Mouse (Mus musculus) bone marrow, adult 2 months (tissue): ENCODE measurements around the gene Capn15.

ENCODE experiments used
- CTCF ChIP-seq: fragments of 200-500 bp; IDR thresholded peaks from 2 replicates; pipeline ENCODE4 v1.5.1; 2011; ENCODE audit warnings: low read length, control low read depth; ENCODE audit not compliant: control insufficient read depth, insufficient read depth
- POLR2A ChIP-seq: fragments of 200-500 bp; IDR thresholded peaks from 2 replicates; pipeline ENCODE4 v1.6.1; 2011; ENCODE audit warnings: low read depth, mild to moderate bottlenecking, control low read depth, low read length, borderline replicate concordance; ENCODE audit not compliant: control insufficient read depth

DNA sequence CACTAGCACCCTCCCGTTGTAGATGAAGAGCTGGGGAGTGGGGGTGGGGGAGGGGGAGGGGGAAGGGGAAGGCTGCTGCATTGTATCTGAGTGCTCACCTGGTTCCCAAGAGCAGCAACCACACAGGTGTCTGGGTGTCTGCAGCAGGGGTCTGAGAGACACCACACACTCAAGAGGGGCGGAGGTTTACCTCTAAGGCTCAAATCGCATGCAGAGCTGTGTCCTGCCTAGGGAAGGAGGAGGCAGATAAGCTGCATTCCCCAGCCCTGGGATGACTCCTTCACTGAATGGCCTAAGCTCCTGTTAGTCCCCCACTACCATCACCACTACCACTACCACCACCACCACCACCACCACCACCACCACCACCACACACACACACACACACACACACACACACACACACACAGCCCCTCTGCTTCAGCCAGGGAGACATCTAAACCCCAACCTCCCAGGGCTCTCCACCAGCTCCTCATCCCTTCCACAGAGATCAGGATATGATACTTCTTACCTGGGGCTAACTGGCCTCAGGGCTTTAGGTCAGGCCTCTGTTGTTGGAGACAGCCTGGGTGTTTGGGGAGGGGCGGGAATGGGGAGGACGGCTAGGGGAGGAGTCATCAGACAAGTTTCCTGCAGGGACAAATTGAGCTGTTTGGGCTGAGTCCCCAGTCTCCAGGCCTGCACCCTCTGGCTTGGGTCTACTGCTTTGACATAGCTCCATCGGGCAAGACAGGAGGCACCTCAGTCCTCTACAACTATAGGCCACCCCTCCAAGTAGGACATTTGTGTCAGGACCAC, 41.0 kb downstream of the Capn15 start, which contains the start of the genes Pigq and Nhlrc4:
- TF ChIP-seq CTCF: no peak
- TF ChIP-seq POLR2A: no peak
